Mouse (Mus musculus) G1E (cell line): ENCODE data around the gene Lypd8. TPM values are rescaled to one million over a fixed set of nuclear protein-coding genes. Genes with fewer than 3 reads are reported as not detected.

ENCODE experiments used
- ATAC-seq: 2 replicates; pipeline ENCODE4 v1.8.0; 2016; ENCODE audit warnings: mild to moderate bottlenecking; ENCODE audit not compliant: insufficient number of reproducible peaks, poor library complexity, low FRiP score, severe bottlenecking; ENCODE audit errors: extremely low read depth
- DNase-seq: peaks from one replicate; pipeline ENCODE4 v3.0.0; 2012; ENCODE audit warnings: low spot score
- H3K27me3 ChIP-seq: 2 replicates; pipeline ENCODE4 v1.6.1; 2012; ENCODE audit warnings: mild to moderate bottlenecking, low read length, inconsistent platforms; ENCODE audit not compliant: insufficient read depth
- H3K36me3 ChIP-seq: replicated peaks from 2 replicates; pipeline ENCODE3; 2012; ENCODE audit warnings: mild to moderate bottlenecking, inconsistent platforms
- H3K4me1 ChIP-seq: 2 replicates; pipeline ENCODE4 v1.6.1; 2012; ENCODE audit warnings: low read depth, low read length, inconsistent platforms, mixed read lengths; ENCODE audit not compliant: insufficient read depth
- H3K4me3 ChIP-seq: 2 replicates; pipeline ENCODE4 v1.5.1; 2012; ENCODE audit warnings: low read depth, mild to moderate bottlenecking, inconsistent platforms, low read length, moderate library complexity, mixed read lengths
- H3K9me3 ChIP-seq: replicated peaks from 2 replicates; pipeline ENCODE4 v1.6.1; 2012; ENCODE audit warnings: inconsistent platforms
- CTCF ChIP-seq: IDR thresholded peaks from 2 replicates; pipeline ENCODE4 v1.5.1; 2012; ENCODE audit warnings: low read depth, low read length, inconsistent platforms, mixed read lengths
- GATA1 ChIP-seq: IDR thresholded peaks from 2 replicates; pipeline ENCODE4 v1.6.1; 2012; ENCODE audit warnings: borderline replicate concordance, low read length, inconsistent platforms, mixed read lengths
- GATA2 ChIP-seq: IDR thresholded peaks from 2 replicates; pipeline ENCODE4 v1.6.1; 2012; ENCODE audit warnings: low read depth, low read length, inconsistent platforms, borderline replicate concordance
- POLR2AphosphoS5 ChIP-seq: IDR thresholded peaks from 2 replicates; pipeline ENCODE4 v1.6.1; 2012; ENCODE audit warnings: low read depth, low read length, inconsistent platforms; ENCODE audit not compliant: insufficient replicate concordance
- TAL1 ChIP-seq: conservative IDR thresholded peaks from 2 replicates; pipeline ENCODE4 v1.6.1; 2012; ENCODE audit warnings: low read depth, low read length, inconsistent platforms, mixed read lengths
- polyA plus RNA-seq: library from polyadenylated mRNA; stranded (reverse); fragments of >175 nt; gene quantifications from 2 replicates; pipeline ENCODE4 v1.2.3, GENCODE M21; 2012
- total RNA-seq, 2 experiments: library from RNA; stranded (forward) in 1 of 2; stranded (reverse) in 1 of 2; fragments of 200-1000 nt in 1 of 2; fragments of >200 nt in 1 of 2; fragmentation: Nextera tagmentation in 1 of 2; gene quantifications; 2 replicates each; pipeline ENCODE4 v1.2.3; 2014 to 2017

Gene Lypd8
- total and polyA plus RNA-seq, 3 experiments, result 0.07 to 0.68 (median 0.16) TPM

- no peak for ATAC-seq
- DNase-seq, result no peak
Measured at GRCm38 (mm10) chr11:58418336-58418735, 39.5 kb downstream of the Lypd8 start.

GRCm38 (mm10) chr11:58420815-58421214 is 42.0 kb downstream of the Lypd8 start, which contains the start of gene 1810065E05Rik:
1810065E05Rik (plus strand) TSS chr11:58421111.
- Histone ChIP-seq H3K4me3 (no peak within 1 kb of the TSS), H3K36me3 (no peaks in the 10 kb centered on the region), H3K4me1 (no peaks in the 10 kb centered on the region), H3K27me3 (peaks cover 37% of the 10 kb centered on the region), H3K9me3 (no peaks in the 10 kb centered on the region)
- no peak for DNase-seq
- TF ChIP-seq TAL1, result no peak
- TF ChIP-seq GATA2, result no peak
- TF ChIP-seq CTCF, result no peak
- no peak for TF ChIP-seq POLR2AphosphoS5
- no peak for TF ChIP-seq GATA1
- no peak for ATAC-seq

More at GRCm38 (mm10) chr11:58418336-58418735, 39.5 kb downstream of the Lypd8 start:
- no peaks in the 10 kb centered on the region for H3K4me1 ChIP-seq
- H3K9me3 ChIP-seq, result no peaks in the 10 kb centered on the region
- H3K36me3 ChIP-seq, result no peaks in the 10 kb centered on the region
- H3K27me3 ChIP-seq, result peaks cover 30% of the 10 kb centered on the region
- TF ChIP-seq GATA1, result no peak
- TF ChIP-seq GATA2, result no peak
- no peak for TF ChIP-seq TAL1
- TF ChIP-seq POLR2AphosphoS5, result no peak
- TF ChIP-seq CTCF, result no peak
- H3K4me3 ChIP-seq, result no peak overlapping the region

- no peaks in the 10 kb centered on the region for H3K36me3 ChIP-seq
- H3K27me3 ChIP-seq, result peaks cover 54% of the 10 kb centered on the region
Measured at GRCm38 (mm10) chr11:58432259-58432658, 53.4 kb downstream of the Lypd8 start, which contains the start of gene Gm12253. Gm12253 (plus strand) TSS chr11:58432559.

GRCm38 (mm10) chr11:58437866-58438265 is 59.0 kb downstream of the Lypd8 start:
- Histone ChIP-seq H3K27me3 (peaks cover 42% of the 10 kb centered on the region), H3K36me3 (no peaks in the 10 kb centered on the region)

More at GRCm38 (mm10) chr11:58432259-58432658, 53.4 kb downstream of the Lypd8 start, which contains the start of gene Gm12253:
- Histone ChIP-seq H3K9me3 (no peaks in the 10 kb centered on the region), H3K4me1 (peaks cover 3% of the 10 kb centered on the region; the same call in 1 of the 2 replicates), H3K4me3 (no peak within 1 kb of the TSS)
- DNase-seq (no peak), ATAC-seq (no peak)
- TF ChIP-seq POLR2AphosphoS5, result no peak
- no peak for TF ChIP-seq GATA2
- no peak for TF ChIP-seq GATA1
- no peak for TF ChIP-seq TAL1
- no peak for TF ChIP-seq CTCF

More at GRCm38 (mm10) chr11:58437866-58438265, 59.0 kb downstream of the Lypd8 start:
- Histone ChIP-seq H3K4me1 (peaks cover 3% of the 10 kb centered on the region; the same call in 1 of the 2 replicates), H3K9me3 (no peaks in the 10 kb centered on the region), H3K4me3 (no peak overlapping the region)
- DNase-seq, result no peak
- no peak for TF ChIP-seq GATA2
- TF ChIP-seq TAL1, result no peak
- TF ChIP-seq GATA1, result no peak
- TF ChIP-seq CTCF, result no peak
- TF ChIP-seq POLR2AphosphoS5, result no peak
- no peak for ATAC-seq

Other genes starting within 250 kb of the Lypd8 start
Only the 20 nearest of the 21 such genes appear.
- 43.9 and 61.6 TPM in 2 replicates for gene Gemin5, start 210.5 kb upstream of the Lypd8 start, total RNA-seq (2014; fragmentation: Nextera tagmentation)
- gene Gemin5, start 210.5 kb upstream of the Lypd8 start, total RNA-seq (2017), result 25.9 and 26.3 TPM in 2 replicates
- gene Gemin5, start 210.5 kb upstream of the Lypd8 start, polyA plus RNA-seq, result 14.6 and 19.6 TPM in 2 replicates
- 67.5 and 82.1 TPM in 2 replicates for gene Mrpl22, start 207.4 kb upstream of the Lypd8 start, total RNA-seq (2014; fragmentation: Nextera tagmentation)
- gene Mrpl22, start 207.4 kb upstream of the Lypd8 start, total RNA-seq (2017), result 72.6 and 81.6 TPM in 2 replicates
- 9.5 and 19.0 TPM in 2 replicates for gene Mrpl22, start 207.4 kb upstream of the Lypd8 start, polyA plus RNA-seq
- gene Igtp, start 179.5 kb upstream of the Lypd8 start, total RNA-seq (2014; fragmentation: Nextera tagmentation), result 10.3 and 11.1 TPM in 2 replicates
- gene Igtp, start 179.5 kb upstream of the Lypd8 start, total RNA-seq (2017), result 9.9 and 11.0 TPM in 2 replicates
- 1.2 and 1.4 TPM in 2 replicates for gene Igtp, start 179.5 kb upstream of the Lypd8 start, polyA plus RNA-seq
- gene Irgm2, start 179.4 kb upstream of the Lypd8 start, total RNA-seq (2014; fragmentation: Nextera tagmentation), result 6.7 and 7.1 TPM in 2 replicates
- 6.0 and 6.3 TPM in 2 replicates for gene Irgm2, start 179.4 kb upstream of the Lypd8 start, total RNA-seq (2017)
- gene Irgm2, start 179.4 kb upstream of the Lypd8 start, polyA plus RNA-seq, result 0.18 and 0.30 TPM in 2 replicates
- gene 4930438A08Rik, start 104.2 kb upstream of the Lypd8 start, total RNA-seq (2014; fragmentation: Nextera tagmentation), result not detected in 2 replicates
- 0.05 TPM in 1 of 2 replicates, not detected in the other for gene 4930438A08Rik, start 104.2 kb upstream of the Lypd8 start, total RNA-seq (2017)
- not detected in 2 replicates for gene 4930438A08Rik, start 104.2 kb upstream of the Lypd8 start, polyA plus RNA-seq
- 14.4 and 17.5 TPM in 2 replicates for gene Zfp692, start 72.0 kb upstream of the Lypd8 start, total RNA-seq (2014; fragmentation: Nextera tagmentation)
- 14.5 and 20.0 TPM in 2 replicates for gene Zfp692, start 72.0 kb upstream of the Lypd8 start, total RNA-seq (2017)
- 15.5 and 16.6 TPM in 2 replicates for gene Zfp692, start 72.0 kb upstream of the Lypd8 start, polyA plus RNA-seq
- gene Zfp672, start 48.7 kb upstream of the Lypd8 start, total RNA-seq (2014; fragmentation: Nextera tagmentation), result 24.2 and 27.1 TPM in 2 replicates
- gene Zfp672, start 48.7 kb upstream of the Lypd8 start, total RNA-seq (2017), result 27.2 and 29.6 TPM in 2 replicates
- 7.9 TPM in 2 replicates for gene Zfp672, start 48.7 kb upstream of the Lypd8 start, polyA plus RNA-seq
- gene Sh3bp5l, start 48.3 kb upstream of the Lypd8 start, total RNA-seq (2014; fragmentation: Nextera tagmentation), result 4.5 and 5.1 TPM in 2 replicates
- gene Sh3bp5l, start 48.3 kb upstream of the Lypd8 start, total RNA-seq (2017), result 18.1 and 19.5 TPM in 2 replicates
- gene Sh3bp5l, start 48.3 kb upstream of the Lypd8 start, polyA plus RNA-seq, result 18.2 and 18.6 TPM in 2 replicates
- not detected in 2 replicates for gene 1810065E05Rik, start 42.1 kb downstream of the Lypd8 start, total RNA-seq (2014; fragmentation: Nextera tagmentation)
- gene 1810065E05Rik, start 42.1 kb downstream of the Lypd8 start, total RNA-seq (2017), result not detected in 2 replicates
- gene 1810065E05Rik, start 42.1 kb downstream of the Lypd8 start, polyA plus RNA-seq, result not detected in 2 replicates
- not detected in 2 replicates for gene Gm12253, start 53.5 kb downstream of the Lypd8 start, total RNA-seq (2014; fragmentation: Nextera tagmentation)
- not detected in 2 replicates for gene Gm12253, start 53.5 kb downstream of the Lypd8 start, total RNA-seq (2017)
- not detected in 2 replicates for gene Gm12253, start 53.5 kb downstream of the Lypd8 start, polyA plus RNA-seq
- not detected in 2 replicates for gene Lypd9, start 73.9 kb downstream of the Lypd8 start, total RNA-seq (2014; fragmentation: Nextera tagmentation)
- not detected in 2 replicates for gene Lypd9, start 73.9 kb downstream of the Lypd8 start, total RNA-seq (2017)
- gene Lypd9, start 73.9 kb downstream of the Lypd8 start, polyA plus RNA-seq, result not detected in 2 replicates
- not detected in 2 replicates for gene Olfr30, start 83.2 kb downstream of the Lypd8 start, total RNA-seq (2014; fragmentation: Nextera tagmentation)
- gene Olfr30, start 83.2 kb downstream of the Lypd8 start, total RNA-seq (2017), result 0.12 TPM in 1 of 2 replicates, not detected in the other
- gene Olfr30, start 83.2 kb downstream of the Lypd8 start, polyA plus RNA-seq, result not detected in 2 replicates
- not detected in 2 replicates for gene Olfr332, start 113.5 kb downstream of the Lypd8 start, total RNA-seq (2014; fragmentation: Nextera tagmentation)
- gene Olfr332, start 113.5 kb downstream of the Lypd8 start, total RNA-seq (2017), result 0.11 TPM in 1 of 2 replicates, not detected in the other
- not detected in 2 replicates for gene Olfr332, start 113.5 kb downstream of the Lypd8 start, polyA plus RNA-seq
- not detected in 2 replicates for gene Olfr331, start 123.5 kb downstream of the Lypd8 start, total RNA-seq (2014; fragmentation: Nextera tagmentation)
- not detected in 2 replicates for gene Olfr331, start 123.5 kb downstream of the Lypd8 start, total RNA-seq (2017)
- gene Olfr331, start 123.5 kb downstream of the Lypd8 start, polyA plus RNA-seq, result not detected in 2 replicates
- gene Olfr330, start 155.8 kb downstream of the Lypd8 start, total RNA-seq (2014; fragmentation: Nextera tagmentation), result not detected in 2 replicates
- gene Olfr330, start 155.8 kb downstream of the Lypd8 start, total RNA-seq (2017), result 0.11 TPM in 1 of 2 replicates, not detected in the other
- gene Olfr330, start 155.8 kb downstream of the Lypd8 start, polyA plus RNA-seq, result not detected in 2 replicates
- gene Olfr329-ps, start 167.4 kb downstream of the Lypd8 start, total RNA-seq (2014; fragmentation: Nextera tagmentation), result not detected in 2 replicates
- gene Olfr329-ps, start 167.4 kb downstream of the Lypd8 start, total RNA-seq (2017), result 0.29 TPM in 1 of 2 replicates, not detected in the other
- not detected in 2 replicates for gene Olfr329-ps, start 167.4 kb downstream of the Lypd8 start, polyA plus RNA-seq
- gene Olfr328, start 176.6 kb downstream of the Lypd8 start, total RNA-seq (2014; fragmentation: Nextera tagmentation), result not detected in 2 replicates
- gene Olfr328, start 176.6 kb downstream of the Lypd8 start, total RNA-seq (2017), result 0.16 and 0.29 TPM in 2 replicates
- not detected in 2 replicates for gene Olfr328, start 176.6 kb downstream of the Lypd8 start, polyA plus RNA-seq
- not detected in 2 replicates for gene Olfr224, start 191.5 kb downstream of the Lypd8 start, total RNA-seq (2014; fragmentation: Nextera tagmentation)
- gene Olfr224, start 191.5 kb downstream of the Lypd8 start, total RNA-seq (2017), result 0.11 TPM in 1 of 2 replicates, not detected in the other
- gene Olfr224, start 191.5 kb downstream of the Lypd8 start, polyA plus RNA-seq, result not detected in 2 replicates
- gene Olfr325, start 198.7 kb downstream of the Lypd8 start, total RNA-seq (2014; fragmentation: Nextera tagmentation), result not detected in 2 replicates
- 0.16 TPM in 1 of 2 replicates, not detected in the other for gene Olfr325, start 198.7 kb downstream of the Lypd8 start, total RNA-seq (2017)
- gene Olfr325, start 198.7 kb downstream of the Lypd8 start, polyA plus RNA-seq, result not detected in 2 replicates
- gene Olfr324, start 216.1 kb downstream of the Lypd8 start, total RNA-seq (2014; fragmentation: Nextera tagmentation), result not detected in 2 replicates
- gene Olfr324, start 216.1 kb downstream of the Lypd8 start, total RNA-seq (2017), result 0.06 and 0.11 TPM in 2 replicates
- not detected in 2 replicates for gene Olfr324, start 216.1 kb downstream of the Lypd8 start, polyA plus RNA-seq